Mouse (Mus musculus) E14TG2a.4 (cell line): ENCODE measurements around the gene Gfer.

ENCODE experiments used
- H3K27me3 ChIP-seq: 2 replicates; pipeline ENCODE4 v1.6.1; 2014; ENCODE audit warnings: low read length, control low read depth; ENCODE audit not compliant: insufficient read depth
- H3K36me3 ChIP-seq: 2 replicates; pipeline ENCODE4 v1.6.1; 2014; ENCODE audit warnings: low read length, control low read depth; ENCODE audit not compliant: insufficient read depth
- H3K4me1 ChIP-seq: replicated peaks from 2 replicates; pipeline ENCODE4 v1.6.1; 2014; ENCODE audit warnings: low read depth, low read length, control low read depth
- H3K4me3 ChIP-seq: replicated peaks from 2 replicates; pipeline ENCODE4 v1.5.1; 2014; ENCODE audit warnings: mild to moderate bottlenecking, low read length
- H3K9me3 ChIP-seq: 2 replicates; pipeline ENCODE4 v1.6.1; 2014; ENCODE audit warnings: low read length, control low read depth
- CTCF ChIP-seq: conservative IDR thresholded peaks from 2 replicates; pipeline ENCODE4 v1.5.1; 2014; ENCODE audit warnings: low read length
- NANOG ChIP-seq: IDR thresholded peaks from 2 replicates; pipeline ENCODE4 v1.6.1; 2014; ENCODE audit warnings: borderline replicate concordance, low read length, mixed read lengths
- POU5F1 ChIP-seq: IDR thresholded peaks from 2 replicates; pipeline ENCODE4 v1.6.1; 2014; ENCODE audit warnings: low read length, borderline replicate concordance

The Gfer gene

GRCm38 (mm10) chr17:24717943-24718342, 22.0 kb upstream of the Gfer start, which contains the start of the genes Rnf151 and Rps2:
Gene Rnf151, minus strand, starts transcription at chr17:24718063.
Gene Rps2, plus strand, starts transcription at chr17:24718116.
- no peaks in the 10 kb centered on the region for H3K9me3 ChIP-seq

GRCm38 (mm10) chr17:24716166-24716682, 20.3 kb upstream of the Gfer start:
- Histone ChIP-seq H3K4me3 (no peak overlapping the region), H3K4me1 (peaks cover 29% of the 10 kb centered on the region), H3K9me3 (no peaks in the 10 kb centered on the region), H3K36me3 (peaks cover 48% of the 10 kb centered on the region), H3K27me3 (no peaks in the 10 kb centered on the region)
- TF ChIP-seq POU5F1 (no peak), CTCF (no peak), NANOG (no peak)

More at GRCm38 (mm10) chr17:24717943-24718342, 22.0 kb upstream of the Gfer start, which contains the start of the genes Rnf151 and Rps2:
- peaks cover 46% of the 10 kb centered on the region for H3K4me1 ChIP-seq
- peaks cover 63% of the 10 kb centered on the region for H3K36me3 ChIP-seq
- no peak for TF ChIP-seq NANOG
- TF ChIP-seq POU5F1 = no peak
- no peak for TF ChIP-seq CTCF
- peak within 1 kb of the TSS; percentile 93 for H3K4me3 ChIP-seq
- no peaks in the 10 kb centered on the region for H3K27me3 ChIP-seq

- TF ChIP-seq CTCF (no peak), POU5F1 (no peak), NANOG (no peak)
- Histone ChIP-seq H3K27me3 (no peaks in the 10 kb centered on the region), H3K4me1 (peaks cover 29% of the 10 kb centered on the region), H3K4me3 (no peak overlapping the region), H3K36me3 (peaks cover 42% of the 10 kb centered on the region), H3K9me3 (no peaks in the 10 kb centered on the region)
Measured at GRCm38 (mm10) chr17:24715556-24715955, 19.6 kb upstream of the Gfer start.

GRCm38 (mm10) chr17:24708646-24709045, 12.7 kb upstream of the Gfer start:
- H3K36me3 ChIP-seq = peaks cover 26% of the 10 kb centered on the region
- H3K4me1 ChIP-seq = peaks cover 27% of the 10 kb centered on the region
- no peaks in the 10 kb centered on the region for H3K27me3 ChIP-seq
- H3K9me3 ChIP-seq = no peaks in the 10 kb centered on the region
- no peak overlapping the region for H3K4me3 ChIP-seq
- TF ChIP-seq CTCF = no peak
- TF ChIP-seq POU5F1 = no peak
- no peak for TF ChIP-seq NANOG

- TF ChIP-seq POU5F1 (no peak), CTCF (no peak)
- peaks cover 31% of the 10 kb centered on the region for H3K36me3 ChIP-seq
- peak overlapping the region; percentile 98 for H3K4me3 ChIP-seq
- no peaks in the 10 kb centered on the region for H3K9me3 ChIP-seq
- H3K27me3 ChIP-seq = no peaks in the 10 kb centered on the region
- peaks cover 29% of the 10 kb centered on the region for H3K4me1 ChIP-seq
Measured at GRCm38 (mm10) chr17:24707801-24708425, 12.0 kb upstream of the Gfer start.

- Histone ChIP-seq H3K36me3 (peaks cover 38% of the 10 kb centered on the region), H3K27me3 (no peaks in the 10 kb centered on the region), H3K4me3 (peak within 1 kb of the TSS; percentile 98), H3K4me1 (peaks cover 34% of the 10 kb centered on the region), H3K9me3 (no peaks in the 10 kb centered on the region)
- TF ChIP-seq NANOG = no peak
- no peak for TF ChIP-seq POU5F1
- TF ChIP-seq CTCF = no peak
Measured at GRCm38 (mm10) chr17:24706982-24707800, 11.2 kb upstream of the Gfer start, which contains the start of gene Tbl3. Gene Tbl3, minus strand, starts transcription at chr17:24707660.

GRCm38 (mm10) chr17:24705821-24706220, 9.9 kb upstream of the Gfer start:
- H3K4me1 ChIP-seq = peaks cover 34% of the 10 kb centered on the region
- no peaks in the 10 kb centered on the region for H3K9me3 ChIP-seq
- TF ChIP-seq NANOG (no peak), CTCF (no peak), POU5F1 (no peak)
- H3K36me3 ChIP-seq = peaks cover 52% of the 10 kb centered on the region
- H3K27me3 ChIP-seq = no peaks in the 10 kb centered on the region
- peak overlapping the region; percentile 98; the same call in 1 of the 2 replicates for H3K4me3 ChIP-seq

GRCm38 (mm10) chr17:24701251-24701650, 5.3 kb upstream of the Gfer start:
- no peak for TF ChIP-seq POU5F1
- no peak for TF ChIP-seq NANOG
- TF ChIP-seq CTCF = no peak
- no peak overlapping the region for H3K4me3 ChIP-seq
- H3K27me3 ChIP-seq = no peaks in the 10 kb centered on the region
- H3K4me1 ChIP-seq = peaks cover 66% of the 10 kb centered on the region
- H3K36me3 ChIP-seq = peaks cover 72% of the 10 kb centered on the region
- H3K9me3 ChIP-seq = no peaks in the 10 kb centered on the region
